Mouse (Mus musculus) embryonic facial prominence, embryonic 11.5 days (tissue): ENCODE results near the gene Pdzrn3. TPM values are rescaled to one million over a fixed set of nuclear protein-coding genes. Genes with fewer than 3 reads are reported as not detected.

Experiments used
- ATAC-seq: fragments of 200-750 bp; cut with Nextera tagmentation; replicated peaks from 2 replicates; pipeline ENCODE4 v1.8.0; 2017; ENCODE audit warnings: low read depth; ENCODE audit not compliant: insufficient number of reproducible peaks, low FRiP score, low TSS enrichment
- DNase-seq: peaks from one replicate; pipeline ENCODE4 v3.0.0-alpha.2; 2015; ENCODE audit warnings: low spot score
- H3K27ac ChIP-seq: fragments of 300-500 bp; sonication (generic); replicated peaks from 2 replicates; pipeline ENCODE4 v1.5.1; 2014; ENCODE audit warnings: mild to moderate bottlenecking, low read depth, low read length, control low read depth
- H3K27me3 ChIP-seq: fragments of 300-500 bp; sonication (generic); 2 replicates; pipeline ENCODE4 v1.6.1; 2014; ENCODE audit warnings: mild to moderate bottlenecking, low read length, moderate library complexity, mixed read lengths; ENCODE audit not compliant: control insufficient read depth, insufficient read depth
- H3K36me3 ChIP-seq: fragments of 300-500 bp; sonication (generic); replicated peaks from 2 replicates; pipeline ENCODE4 v1.6.1; 2014; ENCODE audit warnings: low read depth, mild to moderate bottlenecking, low read length, moderate library complexity, mixed read lengths; ENCODE audit not compliant: control insufficient read depth, insufficient read depth
- H3K4me1 ChIP-seq: fragments of 300-500 bp; sonication (generic); 2 replicates; pipeline ENCODE4 v1.6.1; 2014; ENCODE audit warnings: low read length, mixed read lengths; ENCODE audit not compliant: control insufficient read depth, insufficient read depth
- H3K4me2 ChIP-seq: fragments of 300-500 bp; sonication (generic); 2 replicates; pipeline ENCODE4 v1.6.1; 2014; ENCODE audit warnings: low read depth, mild to moderate bottlenecking, control low read depth, low read length, moderate library complexity
- H3K4me3 ChIP-seq: fragments of 300-500 bp; sonication (generic); 2 replicates; pipeline ENCODE4 v1.5.1; 2014; ENCODE audit warnings: low read depth, low read length, control low read depth
- H3K9ac ChIP-seq: fragments of 300-500 bp; sonication (generic); replicated peaks from 2 replicates; pipeline ENCODE4 v1.6.1; 2014; ENCODE audit warnings: mild to moderate bottlenecking, control low read depth, low read length
- H3K9me3 ChIP-seq: fragments of 300-500 bp; sonication (generic); replicated peaks from 2 replicates; pipeline ENCODE4 v1.6.1; 2016; ENCODE audit warnings: mild to moderate bottlenecking, low read length, inconsistent platforms, mixed read lengths; ENCODE audit not compliant: control insufficient read depth
- WGBS: fragments of 180-500 bp; shearing (Covaris S2); extraction: QIAGEN DNeasy Blood & Tissue Kit; methylation state at CpG from one replicate; pipeline ENCODE4 v1.1.7; 2014; 5-methylcytosine and 5-hydroxymethylcytosine counted together
- polyA plus RNA-seq: library from polyadenylated mRNA; unstranded; fragments of >200 nt; fragmentation: Nextera tagmentation; extraction: Ambion mirVana; gene quantifications from 2 replicates; pipeline ENCODE4 v1.2.1, GENCODE M21; 2014

The Pdzrn3 gene
- polyA plus RNA-seq, 1 experiment from 2014 or later, result 11.9 TPM

- H3K27ac ChIP-seq, result no peak overlapping the region
- ATAC-seq (no peak), DNase-seq (no peak)
- no peaks in the 10 kb centered on the region for H3K9me3 ChIP-seq
- H3K27me3 ChIP-seq, result no peaks in the 10 kb centered on the region
- H3K4me2 ChIP-seq, result no peak overlapping the region
- WGBS, result 100% methylated on average over 3 of the region's 3 CpGs
- H3K4me3 ChIP-seq, result no peak overlapping the region
- no peaks in the 10 kb centered on the region for H3K36me3 ChIP-seq
- peaks cover 4% of the 10 kb centered on the region; the same call in 1 of the 2 replicates for H3K4me1 ChIP-seq
- H3K9ac ChIP-seq, result no peak overlapping the region
Observed at GRCm38 (mm10) chr6:101322580-101322979, 55.1 kb downstream of the Pdzrn3 start.

GRCm38 (mm10) chr6:101320386-101320785 lies 57.3 kb downstream of the Pdzrn3 start:
- H3K27ac ChIP-seq, result no peak overlapping the region
- no peak overlapping the region for H3K4me3 ChIP-seq
- no peak overlapping the region for H3K9ac ChIP-seq
- no peak for ATAC-seq
- H3K36me3 ChIP-seq, result no peaks in the 10 kb centered on the region
- H3K4me1 ChIP-seq, result peaks cover 4% of the 10 kb centered on the region; the same call in 1 of the 2 replicates
- DNase-seq, result no peak
- no peaks in the 10 kb centered on the region for H3K9me3 ChIP-seq
- no peak overlapping the region for H3K4me2 ChIP-seq
- no peaks in the 10 kb centered on the region for H3K27me3 ChIP-seq
- 75% methylated on average over 3 of the region's 3 CpGs for WGBS

GRCm38 (mm10) chr6:101319374-101319967 lies 58.2 kb downstream of the Pdzrn3 start:
- 72% methylated on average over 7 of the region's 7 CpGs for WGBS
- Histone ChIP-seq H3K4me3 (no peak overlapping the region), H3K9ac (no peak overlapping the region), H3K4me2 (no peak overlapping the region), H3K27ac (no peak overlapping the region), H3K27me3 (no peaks in the 10 kb centered on the region), H3K4me1 (peaks cover 4% of the 10 kb centered on the region; the same call in 1 of the 2 replicates), H3K9me3 (no peaks in the 10 kb centered on the region), H3K36me3 (no peaks in the 10 kb centered on the region)
- ATAC-seq, result no peak
- no peak for DNase-seq

- ATAC-seq (no peak), DNase-seq (no peak)
- Histone ChIP-seq H3K4me1 (peaks cover 4% of the 10 kb centered on the region; the same call in 1 of the 2 replicates), H3K27me3 (no peaks in the 10 kb centered on the region), H3K4me2 (no peak overlapping the region), H3K9me3 (no peaks in the 10 kb centered on the region), H3K9ac (no peak overlapping the region; the same call in 1 of the 2 replicates), H3K36me3 (no peaks in the 10 kb centered on the region), H3K27ac (no peak overlapping the region), H3K4me3 (no peak overlapping the region)
- WGBS, result 39% methylated on average over 6 of the region's 6 CpGs
Observed at GRCm38 (mm10) chr6:101318530-101318929, 59.2 kb downstream of the Pdzrn3 start.

GRCm38 (mm10) chr6:101311446-101311845 lies 66.3 kb downstream of the Pdzrn3 start:
- ATAC-seq, result no peak
- WGBS, result 29% methylated on average over 6 of the region's 6 CpGs
- peaks cover 8% of the 10 kb centered on the region for H3K4me1 ChIP-seq

GRCm38 (mm10) chr6:101310491-101310890 lies 67.2 kb downstream of the Pdzrn3 start:
- ATAC-seq (no peak), DNase-seq (no peak)
- Histone ChIP-seq H3K27ac (no peak overlapping the region), H3K4me1 (peaks cover 8% of the 10 kb centered on the region), H3K4me2 (no peak overlapping the region), H3K36me3 (no peaks in the 10 kb centered on the region), H3K9me3 (no peaks in the 10 kb centered on the region), H3K4me3 (no peak overlapping the region), H3K9ac (no peak overlapping the region), H3K27me3 (no peaks in the 10 kb centered on the region)
- 69% methylated on average over 9 of the region's 9 CpGs for WGBS

More at GRCm38 (mm10) chr6:101311446-101311845, 66.3 kb downstream of the Pdzrn3 start:
- no peak for DNase-seq
- no peaks in the 10 kb centered on the region for H3K27me3 ChIP-seq
- no peaks in the 10 kb centered on the region for H3K9me3 ChIP-seq
- H3K4me3 ChIP-seq, result no peak overlapping the region
- H3K27ac ChIP-seq, result no peak overlapping the region
- no peak overlapping the region for H3K9ac ChIP-seq
- H3K36me3 ChIP-seq, result no peaks in the 10 kb centered on the region
- H3K4me2 ChIP-seq, result no peak overlapping the region

GRCm38 (mm10) chr6:101307964-101308531 lies 69.6 kb downstream of the Pdzrn3 start:
- H3K4me1 ChIP-seq, result peaks cover 8% of the 10 kb centered on the region
- no peaks in the 10 kb centered on the region for H3K36me3 ChIP-seq
- no peak overlapping the region for H3K4me3 ChIP-seq
- H3K9ac ChIP-seq, result no peak overlapping the region
- H3K4me2 ChIP-seq, result no peak overlapping the region
- H3K9me3 ChIP-seq, result no peaks in the 10 kb centered on the region
- ATAC-seq, result peak; percentile 81
- WGBS, result 23% methylated on average over 11 of the region's 11 CpGs
- no peaks in the 10 kb centered on the region for H3K27me3 ChIP-seq
- peak; percentile 67 for DNase-seq
- H3K27ac ChIP-seq, result no peak overlapping the region

GRCm38 (mm10) chr6:101306834-101307233 lies 70.9 kb downstream of the Pdzrn3 start:
- Histone ChIP-seq H3K4me3 (no peak overlapping the region), H3K9me3 (no peaks in the 10 kb centered on the region), H3K27me3 (no peaks in the 10 kb centered on the region), H3K9ac (no peak overlapping the region), H3K27ac (no peak overlapping the region), H3K4me1 (peaks cover 8% of the 10 kb centered on the region), H3K36me3 (no peaks in the 10 kb centered on the region), H3K4me2 (no peak overlapping the region)
- DNase-seq (peak; percentile 65), ATAC-seq (no peak)
- 29% methylated on average over 7 of the region's 7 CpGs for WGBS
